Mouse (Mus musculus) olfactory bulb, adult 2 months (tissue): Measurements from ENCODE around the gene Bcas2.

Source experiments
- CTCF ChIP-seq: fragments of 200-500 bp; IDR thresholded peaks from 2 replicates; pipeline ENCODE4 v1.5.1; 2012; ENCODE audit warnings: low read depth, mild to moderate bottlenecking, low read length, moderate library complexity; ENCODE audit not compliant: insufficient read depth
- POLR2A ChIP-seq: fragments of 200-500 bp; IDR thresholded peaks from 2 replicates; pipeline ENCODE4 v1.6.1; 2012; ENCODE audit warnings: mild to moderate bottlenecking, low read depth, low read length, moderate library complexity; ENCODE audit not compliant: insufficient read depth

DNA sequence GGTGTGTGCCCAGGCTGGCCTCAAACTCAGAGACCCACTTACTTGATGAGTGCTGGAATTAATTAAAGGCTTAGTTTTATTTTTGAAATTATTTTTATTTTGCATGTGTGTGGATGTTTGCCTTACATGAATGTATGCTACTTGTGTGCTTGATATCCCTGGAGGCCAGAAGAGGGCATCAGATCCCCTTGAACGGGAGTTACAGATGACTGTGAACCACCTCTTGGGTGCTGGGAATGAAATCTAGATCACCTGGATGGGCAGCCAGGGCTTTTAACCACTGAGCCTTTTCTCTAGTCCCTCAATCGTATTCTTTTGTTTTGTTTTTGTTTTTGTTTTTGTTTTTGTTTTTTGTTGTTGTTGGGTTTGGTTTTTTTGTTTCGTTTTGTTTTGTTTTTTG lies 45.3 kb upstream of the Bcas2 start:
- TF ChIP-seq POLR2A = no peak
- no peak for TF ChIP-seq CTCF
